Mouse (Mus musculus) liver, postnatal 0 days (tissue): ENCODE results near the gene Nectin1.

Source experiments
- CTCF ChIP-seq: sonication (generic); IDR thresholded peaks from 2 replicates; pipeline ENCODE4 v1.5.1; 2016; ENCODE audit warnings: antibody characterized with exemption, low read depth
- EP300 ChIP-seq: IDR thresholded peaks from 2 replicates; pipeline ENCODE4 v1.6.1; 2016; ENCODE audit warnings: antibody characterized with exemption, low read depth, mild to moderate bottlenecking

DNA sequence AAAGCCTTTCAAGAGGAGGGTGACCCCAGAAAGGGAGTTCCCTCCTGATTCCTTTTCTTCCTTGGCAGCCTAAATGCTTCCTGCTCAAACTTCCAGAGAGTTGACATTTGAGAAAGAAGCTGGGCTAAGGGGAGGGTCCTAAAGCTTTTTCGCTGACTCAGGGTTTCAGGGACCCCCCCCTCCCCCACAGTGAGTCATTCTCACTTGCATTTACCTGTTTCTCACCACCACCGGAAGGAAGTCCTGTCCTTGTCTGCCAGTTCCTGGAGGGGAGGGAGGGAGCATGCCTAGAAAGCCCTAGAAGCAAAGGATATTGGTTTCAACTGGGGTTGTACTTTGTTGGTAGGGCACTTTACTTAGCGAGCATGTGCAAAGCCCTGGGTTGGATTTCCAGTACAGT lies 40.2 kb downstream of the Nectin1 start:
- TF ChIP-seq CTCF (no peak), EP300 (no peak)
